Mouse (Mus musculus): ENCODE results near the gene Tmem252.
"Not testable (repeated sequence)": the region's sequence is repeated elsewhere in the genome, so short reads cannot be mapped to it uniquely, and the experiment has no call there.

Tmem252 gene

DNA sequence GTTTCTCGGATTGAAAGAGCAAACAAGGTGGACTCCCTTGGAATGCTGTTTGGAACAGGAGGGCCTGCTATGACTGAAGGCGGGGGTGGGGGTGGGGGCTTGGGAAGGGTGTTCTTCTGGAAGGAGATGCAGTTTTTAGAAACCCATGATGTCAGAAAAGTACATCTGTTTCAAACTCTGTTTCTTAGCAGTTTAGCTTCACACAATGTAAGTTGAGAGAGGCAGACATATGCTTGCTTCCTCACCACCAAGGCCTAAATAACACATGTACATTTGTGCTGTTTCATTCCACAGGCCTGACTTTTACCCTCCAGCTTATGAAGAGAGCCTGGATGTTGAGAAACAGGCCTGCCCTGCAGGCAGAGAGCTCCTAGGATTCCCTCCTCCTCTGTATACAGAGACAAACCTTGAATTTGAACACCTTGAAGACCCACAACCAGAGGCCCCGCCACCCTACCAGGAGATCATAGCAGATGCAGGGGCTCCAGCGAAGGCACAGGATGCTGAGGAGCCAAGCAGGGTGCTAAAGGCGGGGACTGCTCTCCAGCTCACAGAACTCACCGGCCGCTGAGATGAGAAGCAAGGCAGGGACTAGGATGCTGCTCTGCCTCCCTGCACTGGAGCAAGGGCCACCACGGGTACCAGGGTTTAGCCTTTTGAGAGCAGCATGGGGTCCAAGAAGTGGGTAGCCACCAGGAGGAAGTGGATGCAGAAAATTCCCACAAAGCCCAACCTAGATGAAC, 3.6 kb downstream of the Tmem252 start:
- no peak for DNase-seq (ENCODE audit: low spot score)

DNA sequence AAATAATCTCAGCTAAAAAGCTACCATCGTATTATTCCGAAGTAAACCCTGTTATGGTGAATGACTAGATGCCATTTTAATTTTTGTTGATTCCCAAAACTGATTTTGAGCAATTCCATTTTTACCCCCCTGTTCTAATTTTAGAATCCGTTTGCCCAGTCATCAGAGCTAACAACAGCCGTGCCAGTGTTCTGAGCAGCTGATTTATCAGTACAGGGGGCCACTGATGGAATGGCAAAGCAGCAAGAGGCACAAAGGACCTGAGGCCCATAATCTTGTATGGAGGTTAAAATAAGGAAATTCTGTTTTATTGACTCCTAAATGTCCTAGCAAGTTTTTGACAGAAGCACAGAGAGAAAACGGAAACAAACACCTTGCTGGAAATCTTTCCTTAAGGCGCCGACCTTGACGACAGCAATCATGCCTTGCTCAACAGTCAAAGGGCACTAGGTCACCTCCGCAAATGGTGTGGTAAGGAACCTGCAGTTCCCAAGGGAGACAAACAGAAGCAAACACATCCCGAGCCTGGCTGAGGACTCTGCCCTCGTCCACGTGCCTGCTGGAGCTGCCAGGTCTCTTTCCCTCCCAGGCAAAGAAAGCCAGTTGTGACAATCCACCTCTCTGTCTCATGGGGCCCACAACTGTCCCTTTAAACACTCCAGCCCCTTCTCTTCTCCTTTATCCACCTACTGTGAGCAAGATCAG, 9.4 kb downstream of the Tmem252 start:
- no peak for DNase-seq (ENCODE audit: low spot score)

DNA sequence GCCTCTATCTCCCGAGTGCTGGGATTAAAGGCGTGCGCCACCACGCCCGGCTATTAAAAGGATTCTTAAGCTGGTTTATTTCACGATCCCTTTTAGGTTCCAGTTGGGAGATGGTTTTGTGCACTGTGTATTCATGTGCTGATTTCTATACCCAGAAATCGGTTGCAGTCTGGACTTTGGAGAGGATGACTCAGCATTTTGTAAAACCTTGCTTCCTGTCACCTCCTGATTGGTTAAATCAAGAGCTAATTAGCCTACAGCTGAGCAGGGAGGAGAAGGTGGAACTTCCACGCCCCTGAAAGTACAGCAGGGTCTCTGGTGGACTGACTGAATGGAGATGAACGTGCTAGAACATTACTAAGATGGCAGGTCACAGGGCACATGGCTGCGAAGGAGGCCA, 12.6 kb downstream of the Tmem252 start:
- no peak for DNase-seq (ENCODE audit: low spot score)

DNA sequence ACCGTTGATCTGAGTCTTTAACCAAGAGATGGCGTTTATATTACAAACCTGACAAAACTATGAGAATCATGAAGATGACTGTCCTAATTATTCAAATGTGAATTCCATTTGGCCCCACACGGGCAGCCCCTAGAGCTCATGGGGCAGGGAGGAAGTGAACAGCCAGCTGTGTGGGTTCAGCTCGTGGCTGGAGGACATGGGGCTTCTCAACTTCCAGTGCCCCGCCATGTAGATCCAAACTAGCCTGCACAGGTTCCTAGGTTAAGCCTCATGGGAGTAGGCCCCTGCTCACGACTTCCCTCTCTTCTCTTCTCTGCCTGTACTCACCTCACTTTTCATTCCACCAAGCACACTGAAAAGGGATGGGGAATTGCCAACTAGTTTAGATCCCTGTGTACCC, 14.5 kb downstream of the Tmem252 start:
- DNase-seq (ENCODE audit: low spot score) = no peak

DNA sequence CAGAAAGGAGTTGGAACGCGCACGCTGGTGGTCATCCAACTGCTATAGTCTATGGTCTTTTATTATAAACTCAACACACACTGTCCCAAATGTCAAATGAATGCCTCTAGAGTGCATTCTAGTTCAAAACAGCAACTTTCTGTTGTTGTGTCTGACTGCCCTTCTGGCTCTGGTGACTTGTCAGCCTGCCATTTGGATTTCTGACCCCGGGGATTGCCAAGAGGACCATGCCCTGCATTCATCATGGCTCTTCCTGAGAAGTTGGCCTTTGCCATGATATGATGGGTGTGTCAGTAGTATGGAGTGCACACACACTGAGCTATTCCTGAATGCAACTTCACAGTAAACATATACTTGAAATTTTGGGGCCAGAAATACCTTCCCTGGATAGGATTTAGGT, 15.7 kb downstream of the Tmem252 start:
- no peak for DNase-seq (ENCODE audit: low spot score)

DNA sequence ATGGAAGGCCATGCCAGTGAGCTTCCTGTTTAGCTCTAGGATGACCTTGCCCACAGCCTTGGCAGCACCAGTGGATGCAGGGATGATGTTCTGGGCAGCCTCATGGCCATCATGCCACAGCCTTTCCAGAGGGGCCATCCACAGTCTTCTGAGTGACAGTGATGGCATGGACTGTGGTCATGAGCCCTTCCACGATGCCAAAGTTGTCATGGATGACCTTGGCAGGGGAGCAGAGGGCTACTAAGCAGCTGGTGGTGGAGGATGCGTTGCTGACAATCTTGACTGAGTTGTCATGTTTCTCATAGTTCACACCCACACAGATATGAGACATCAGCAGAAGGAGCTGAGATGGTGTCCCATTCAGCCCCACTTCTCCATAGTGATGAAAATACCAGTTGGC, 18.9 kb downstream of the Tmem252 start:
- no peak for DNase-seq (ENCODE audit: low spot score)

DNA sequence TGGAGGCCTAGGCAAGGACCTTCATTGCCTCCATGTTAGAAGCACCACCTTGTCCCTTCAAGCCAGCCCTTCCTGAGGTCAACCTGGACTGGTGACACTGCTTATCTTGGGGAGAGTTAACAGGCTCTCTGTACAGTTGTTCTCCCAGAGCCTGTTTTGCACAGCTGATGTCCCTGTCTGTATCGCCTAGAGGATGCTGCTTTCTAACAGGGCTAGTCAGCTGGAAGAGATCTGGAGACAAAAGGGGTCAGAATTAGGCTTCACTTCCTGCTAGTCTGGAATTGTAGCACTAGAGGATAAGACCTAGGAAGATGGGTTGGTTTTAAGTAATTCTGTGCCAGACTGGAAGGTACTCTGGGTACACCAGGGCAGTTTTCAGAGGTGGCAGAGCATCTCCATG, 24.1 kb downstream of the Tmem252 start:
- DNase-seq (ENCODE audit: low spot score) = no peak

DNA sequence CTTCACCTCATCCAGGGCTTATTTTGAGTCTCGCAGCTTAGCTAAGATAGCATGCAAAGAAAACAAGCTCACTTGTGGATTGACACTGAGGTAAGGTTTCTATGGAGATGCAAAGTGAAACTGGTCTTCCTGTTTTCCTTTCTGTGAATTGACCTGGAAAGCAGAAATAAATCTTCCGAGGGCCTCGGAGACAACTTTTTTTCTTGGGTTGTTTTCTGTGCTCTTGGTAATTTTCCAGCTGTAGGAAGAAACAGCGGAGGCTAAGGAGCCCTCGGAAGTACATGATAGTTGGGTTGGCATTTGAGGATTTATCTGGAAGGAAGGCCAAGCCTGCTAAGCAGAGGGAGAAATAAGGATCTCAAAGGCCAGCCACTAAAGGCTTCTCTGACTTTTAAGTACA, 24.8 kb downstream of the Tmem252 start:
- DNase-seq (ENCODE audit: low spot score) = no peak

DNA sequence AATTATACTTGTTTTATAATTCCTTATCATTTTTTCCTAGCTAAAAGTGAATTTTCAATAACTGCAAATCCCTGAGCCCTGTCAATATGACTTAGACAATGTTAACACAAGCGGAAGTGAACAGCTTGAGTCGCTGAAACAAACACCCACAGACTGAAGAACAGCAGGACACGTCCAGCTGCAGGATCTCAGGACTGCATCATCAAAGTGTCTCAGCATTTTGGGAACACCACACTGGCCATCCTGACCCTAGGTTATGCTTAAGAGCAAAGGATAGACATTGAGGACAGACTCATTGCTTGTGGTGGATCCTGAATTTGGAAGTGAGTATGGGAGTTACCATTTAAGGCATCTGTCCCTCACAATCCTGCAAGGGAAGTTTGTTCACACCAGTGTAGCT, 25.4 kb downstream of the Tmem252 start:
- no peak for DNase-seq (ENCODE audit: low spot score)

DNA sequence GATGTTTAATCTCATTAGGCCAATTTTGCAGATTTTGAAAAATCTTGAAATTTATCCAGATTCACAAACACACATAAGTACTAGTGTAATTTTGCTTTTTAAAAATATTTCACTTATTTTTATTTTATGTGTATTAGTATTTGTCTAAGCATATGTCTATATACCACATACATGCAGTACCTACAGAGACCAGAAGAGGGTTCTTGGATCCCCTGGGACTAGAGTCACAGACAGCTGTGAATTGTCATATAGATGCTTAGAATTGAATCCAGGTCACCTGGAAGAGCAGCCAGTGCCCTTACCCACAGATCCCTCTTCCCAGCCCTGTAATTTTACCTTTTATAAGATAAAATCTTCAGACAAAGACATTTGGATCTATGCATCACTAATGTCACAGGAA, 26.1 kb downstream of the Tmem252 start:
- no peak for DNase-seq (ENCODE audit: low spot score)

DNA sequence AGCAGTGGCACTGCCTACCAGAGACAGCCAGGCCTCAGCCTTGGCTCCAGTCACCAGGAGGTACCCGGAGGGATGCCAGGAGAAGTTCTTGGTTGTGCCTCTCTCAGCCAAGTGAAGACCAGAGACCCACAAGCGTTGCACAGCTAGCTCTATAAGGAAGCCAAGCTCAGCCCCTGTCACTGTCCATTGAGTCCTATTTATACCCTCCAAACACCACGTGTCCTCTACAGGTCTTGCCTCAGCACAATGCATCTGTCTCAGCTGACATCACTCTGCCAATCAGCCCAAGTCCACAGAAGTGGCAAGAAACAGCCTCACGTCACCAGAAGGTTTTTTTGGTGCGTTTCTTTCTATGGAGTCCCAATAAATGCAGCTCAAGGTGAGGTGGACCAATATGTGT, 26.9 kb downstream of the Tmem252 start:
- no peak for DNase-seq (ENCODE audit: low spot score)

DNA sequence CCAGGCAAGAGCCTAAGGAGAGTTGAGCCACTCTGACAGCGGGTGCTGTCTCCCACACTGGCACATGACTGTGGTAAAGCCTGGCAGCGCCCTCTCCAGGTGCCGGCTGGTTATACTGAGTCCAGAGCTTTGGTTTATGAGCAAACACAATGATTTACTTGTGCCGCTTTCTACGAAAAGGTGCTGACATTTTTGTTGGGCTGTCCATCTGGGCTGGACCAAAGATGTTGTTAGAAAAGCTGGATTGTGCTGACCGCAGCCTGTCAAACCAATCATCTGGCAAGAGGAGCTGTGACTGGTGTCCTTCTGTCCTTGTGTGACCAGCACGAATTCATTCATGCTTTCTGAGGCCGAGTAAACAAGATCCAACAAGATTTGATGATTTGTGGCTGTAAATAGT, 27.9 kb downstream of the Tmem252 start:
- DNase-seq (ENCODE audit: low spot score) = no peak

DNA sequence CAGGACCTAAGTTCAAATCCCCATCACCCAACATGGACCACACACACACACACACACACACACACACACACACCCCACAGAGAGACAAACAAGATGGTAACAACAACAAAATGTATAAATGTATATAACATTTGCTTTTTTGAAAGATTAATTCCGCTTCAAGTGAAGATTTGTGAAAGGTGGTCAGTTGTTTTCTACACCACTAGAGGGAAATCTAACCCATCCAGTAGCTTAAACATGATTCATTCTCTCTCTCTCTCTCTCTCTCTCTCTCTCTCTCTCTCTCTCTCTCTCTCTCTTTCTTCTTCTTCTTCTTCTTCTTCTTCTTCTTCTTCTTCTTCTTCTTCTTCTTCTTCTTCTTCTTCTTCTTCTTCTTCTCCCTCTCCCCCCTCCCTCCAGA, 29.4 kb downstream of the Tmem252 start:
- DNase-seq (ENCODE audit: low spot score) = not testable (repeated sequence)

DNA sequence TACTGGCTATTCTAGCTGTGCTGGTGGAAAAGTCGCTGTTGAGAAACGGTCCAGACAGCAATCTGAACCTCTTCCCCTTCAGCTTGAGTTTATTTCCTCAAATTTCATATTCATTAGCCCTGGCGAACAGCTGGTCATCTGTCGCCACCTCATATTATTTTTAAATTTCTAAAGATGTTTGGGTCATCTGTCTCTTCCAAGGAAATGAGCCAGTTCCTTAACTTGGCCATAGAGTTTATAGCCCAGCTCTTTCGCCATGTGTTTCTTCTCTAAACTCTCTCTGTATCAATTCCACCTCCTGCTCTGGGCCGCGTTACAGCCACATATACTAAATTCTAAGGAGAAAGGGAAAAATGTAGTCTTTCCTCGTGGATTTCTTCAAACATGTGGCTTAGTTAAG, 29.9 kb downstream of the Tmem252 start:
- DNase-seq (ENCODE audit: low spot score) = no peak

DNA sequence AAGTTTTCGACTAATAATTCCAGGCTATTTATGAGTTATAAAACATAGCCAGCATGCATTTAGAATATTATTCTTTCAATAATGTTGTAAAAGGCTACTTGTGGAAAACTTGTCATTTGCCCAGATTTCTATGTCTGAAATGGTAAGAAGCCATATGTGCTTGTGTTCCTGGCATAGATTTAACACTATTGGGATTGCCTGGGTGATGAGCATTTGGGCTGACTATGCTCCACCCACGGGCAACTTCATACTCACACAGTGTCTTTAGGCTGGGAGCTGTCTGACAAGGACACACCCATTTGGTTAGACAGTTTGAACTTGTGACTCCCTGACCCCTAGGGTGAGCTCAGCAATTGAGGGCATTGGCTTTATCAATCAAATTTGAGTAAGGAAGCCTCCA, 30.5 kb downstream of the Tmem252 start:
- DNase-seq (ENCODE audit: low spot score) = no peak

DNA sequence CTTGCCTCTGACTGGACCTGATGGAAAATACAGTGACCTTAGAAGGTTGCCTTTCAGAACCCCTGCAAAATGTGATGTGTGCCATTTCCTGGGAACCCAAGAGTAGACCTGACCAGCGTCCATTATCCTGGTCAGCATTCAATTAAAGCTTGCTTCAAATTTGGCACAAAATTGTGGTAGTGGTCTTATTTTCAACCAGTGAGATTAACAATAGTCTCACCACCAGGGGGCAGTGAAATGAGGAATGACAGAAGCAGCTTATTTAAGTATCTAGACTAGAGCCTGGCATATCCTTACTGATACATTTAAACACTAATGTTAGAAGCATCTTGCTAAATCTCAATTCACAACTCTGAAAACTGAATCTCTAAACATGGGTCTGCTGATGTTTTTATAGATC, 31.6 kb downstream of the Tmem252 start:
- no peak for DNase-seq (ENCODE audit: low spot score)

DNA sequence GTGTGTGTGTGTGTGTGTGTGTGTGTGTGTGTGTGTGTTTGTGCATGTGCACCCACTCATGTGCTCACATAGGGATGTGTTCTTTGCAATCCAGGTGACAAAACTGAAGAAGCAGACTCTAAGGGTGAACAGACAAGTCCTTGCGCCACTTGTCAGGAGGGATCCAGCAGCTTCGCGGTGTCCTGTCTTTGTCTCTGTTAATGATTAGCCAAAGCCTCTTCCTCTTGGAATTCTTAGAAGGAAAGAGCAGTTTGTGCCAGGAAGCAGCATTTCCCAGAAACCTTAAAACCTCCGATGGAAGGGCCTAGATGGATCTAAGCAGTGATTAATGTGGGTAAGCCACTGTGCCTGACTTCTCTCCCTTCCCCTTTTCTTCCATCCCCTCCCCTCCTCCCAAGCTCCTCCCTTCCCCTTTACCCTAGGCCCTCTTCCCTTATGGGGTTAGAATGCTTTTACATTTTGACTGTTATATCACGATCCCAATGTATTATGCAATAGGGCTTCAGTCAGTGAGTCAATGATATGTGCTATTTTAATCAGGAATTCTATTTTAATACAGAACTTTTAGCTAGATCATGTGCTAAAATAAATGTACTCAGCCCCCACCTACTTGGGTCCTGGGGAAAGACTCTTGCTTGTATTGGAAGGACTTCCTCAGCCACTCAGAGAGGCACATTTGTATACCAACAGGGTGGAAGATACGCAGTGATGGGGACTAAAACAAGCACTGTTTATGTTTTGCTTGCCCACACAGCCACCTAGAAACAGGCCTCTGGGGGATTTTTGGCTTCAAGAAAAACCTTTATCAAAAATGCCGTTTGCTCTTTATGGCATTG, 33.5 kb downstream of the Tmem252 start:
- no peak for DNase-seq (ENCODE audit: low spot score)

DNA sequence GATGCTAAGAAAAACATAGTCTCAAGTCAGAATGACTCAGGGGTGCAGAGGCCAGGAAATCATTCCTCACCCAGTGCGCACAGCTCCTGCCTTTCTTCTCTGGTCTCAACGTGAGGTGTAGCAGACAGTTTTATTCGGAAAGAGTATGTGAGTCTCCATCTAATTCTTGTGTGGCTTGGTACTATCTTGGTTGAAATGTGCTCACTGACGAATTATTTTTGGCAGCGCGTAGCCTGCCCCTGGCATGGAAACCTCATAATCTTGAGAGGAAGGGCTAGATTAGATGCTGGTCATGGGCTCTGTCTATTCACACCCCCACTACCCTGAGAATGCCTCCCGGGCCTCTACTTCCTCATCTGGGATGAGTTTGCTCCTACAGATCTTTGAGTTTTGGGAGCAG, 34.2 kb downstream of the Tmem252 start:
- DNase-seq (ENCODE audit: low spot score) = no peak

DNA sequence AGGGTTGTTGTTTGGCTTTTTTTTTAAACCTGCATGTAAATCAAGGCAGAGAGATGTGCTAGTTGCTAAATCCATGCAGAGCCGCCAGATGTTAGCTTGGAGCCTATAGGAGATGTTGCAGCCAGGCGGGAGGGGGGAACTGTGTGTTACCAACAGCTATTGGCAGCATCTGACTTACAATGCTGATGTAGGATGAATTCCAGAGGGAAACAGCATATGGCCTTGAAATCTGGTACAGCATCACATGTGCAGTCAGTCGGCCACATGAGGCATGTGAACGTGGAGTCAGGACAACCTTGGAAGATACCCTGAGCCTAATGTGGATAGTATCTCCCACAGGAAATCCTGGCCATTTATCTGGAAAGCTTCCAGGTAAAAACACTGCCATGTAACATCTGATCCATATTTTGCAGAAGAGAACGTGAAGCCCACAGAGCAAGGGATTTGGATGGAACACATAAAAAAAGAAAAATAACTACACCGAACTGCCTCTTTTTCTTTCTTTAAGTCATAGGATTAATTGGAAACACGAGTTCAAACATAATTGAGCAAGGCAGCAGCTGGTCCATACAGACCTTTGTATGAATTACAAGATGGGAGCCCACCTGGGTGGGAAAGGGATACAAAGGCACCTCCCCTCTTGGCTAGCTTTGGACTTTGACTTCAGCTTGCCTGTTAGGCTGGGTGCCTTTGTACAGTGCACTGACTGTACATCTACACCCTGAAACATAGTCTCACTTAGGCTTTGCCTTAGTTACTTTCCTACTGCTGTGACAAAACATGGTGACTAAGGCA, 42.7 kb downstream of the Tmem252 start:
- peak; percentile 55 for DNase-seq (ENCODE audit: low spot score)

DNA sequence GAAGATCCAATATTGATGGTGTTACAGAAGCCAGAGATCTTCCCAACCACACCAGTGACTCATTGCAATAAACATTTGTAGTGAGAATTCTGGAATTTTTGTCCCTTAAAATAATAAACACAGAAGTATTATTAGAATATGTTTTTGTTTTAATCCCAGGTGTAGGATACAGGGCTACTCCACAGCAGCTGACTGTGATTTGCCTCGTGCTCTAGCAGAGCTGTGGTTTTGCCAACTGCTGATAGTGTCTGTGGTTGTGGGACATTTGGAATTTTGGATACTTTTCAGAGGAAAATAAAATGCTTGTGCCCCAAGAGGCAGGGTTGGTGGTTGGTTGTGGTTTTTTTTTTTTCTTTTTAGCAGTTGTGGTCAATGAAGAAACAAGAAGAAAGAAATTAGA, 44.2 kb downstream of the Tmem252 start:
- no peak for DNase-seq (ENCODE audit: low spot score)

DNA sequence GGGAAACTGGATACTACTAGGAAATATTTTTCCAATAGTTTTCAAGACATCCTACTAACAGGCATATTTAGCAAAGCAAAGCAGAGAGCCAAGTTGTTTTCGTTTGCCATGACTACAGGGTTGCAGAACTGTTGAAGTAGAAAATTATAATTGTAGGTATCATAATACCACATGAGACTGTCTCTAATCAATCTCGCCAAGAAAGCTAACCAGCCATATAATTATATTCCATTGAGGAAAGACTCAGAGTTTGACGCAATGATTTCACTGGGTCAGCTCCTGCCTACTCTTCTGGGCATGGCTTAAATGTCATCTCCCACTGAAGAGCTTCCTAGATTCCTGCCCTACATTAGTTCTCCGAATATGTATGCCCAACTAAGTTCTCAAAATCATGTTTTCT, 45.7 kb downstream of the Tmem252 start:
- DNase-seq (ENCODE audit: low spot score) = no peak

DNA sequence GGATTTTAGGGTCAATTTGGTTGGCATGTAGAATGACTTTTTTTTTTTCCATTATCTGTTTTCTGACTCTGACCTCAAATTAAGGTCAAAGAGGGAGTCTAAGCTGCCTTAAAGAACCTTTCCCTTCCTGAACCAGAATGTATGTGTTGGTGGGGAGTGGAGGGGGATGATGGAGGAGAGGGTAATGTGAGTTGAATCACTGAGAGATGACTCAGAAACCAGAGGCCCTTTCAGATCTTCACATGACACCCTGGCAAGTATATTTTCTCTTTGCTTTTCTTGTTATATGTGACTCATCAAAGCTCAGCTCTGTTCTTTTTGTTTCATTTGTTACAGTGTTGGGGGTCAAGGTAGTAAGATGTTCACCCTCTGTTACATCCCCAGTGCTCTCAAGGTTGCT, 46.6 kb downstream of the Tmem252 start:
- no peak for DNase-seq (ENCODE audit: low spot score)

All from layer of hippocampus, adult 9-10 months (tissue).